In genomic region chr6:112732434-112732833, GRCm38 (mm10) we compare ENCODE assay signal across 17 mouse cellular contexts. TPM values are rescaled to one million over a fixed set of nuclear protein-coding genes. Genes with fewer than 3 reads are reported as not detected.
DNase-seq lines count a peak whose midpoint lies in the region; TF ChIP-seq lines count a peak whose summit lies in the region.
"Had no signal": no experiment of that assay in that cellular context is flagged by ENCODE, and none has a peak within 500 bp of the region (broad histone marks: within the 10 kb centered on the region; RNA-seq: fewer than 3 reads in every experiment).

No protein-coding gene starts in this region.

- TF ChIP-seq CTCF in cerebellum, adult 2 months (IDR thresholded peaks at IDR 0.05; ENCODE audit: borderline replicate concordance, insufficient read depth, low read depth, low read length): peak; percentile 33; the same call in 1 of the 2 replicates
- peak; percentile 33 for TF ChIP-seq CTCF in left cerebral cortex, adult 2 months (IDR thresholded peaks at IDR 0.05)

- no peak for DNase-seq in cerebellum, adult 2 months
- DNase-seq in cerebellum, postnatal 10 days: no peak
- no peak for DNase-seq in left cerebral cortex, adult 2 months (ENCODE audit: extremely low spot score in 1 of 2, low spot score in 2 of 2)
- DNase-seq in left cerebral cortex, adult 8-10 months (ENCODE audit: low spot score in 2 of 2): no peak
- DNase-seq in A20 (ENCODE audit: low read depth, low spot score): peak; percentile 14
- DNase-seq in ZHBTc4 (ENCODE audit: low read depth, low spot score): peak; percentile 37
- DNase-seq in adrenal gland, postnatal 25 days: no peak
- DNase-seq in left cerebral cortex, adult 11 months (ENCODE audit: low spot score): no peak
- DNase-seq: cerebellum, adult 18-20 months; kidney, adult 18-20 months; retina, postnatal 1 day; thymus, postnatal 36 days had no signal

- TF ChIP-seq POLR2A in cerebellum, adult 2 months (IDR thresholded peaks at IDR 0.05; ENCODE audit: borderline replicate concordance, insufficient read depth, low read length): no peak

- intact Hi-C loops in left cerebral cortex, adult 2 months (cut with DNase I): no loop called here

- no peaks in the 10 kb centered on the region for H3K27me3 ChIP-seq in cerebellum, adult 2 months (ENCODE audit: control insufficient read depth, insufficient read depth, low read length)
- H3K27me3 ChIP-seq: hindbrain, embryonic 13.5 days; limb, embryonic 12.5 days; stomach, embryonic 15.5 days had no signal

- H3K4me1 ChIP-seq in cerebellum, adult 2 months (ENCODE audit: control insufficient read depth, insufficient read depth, low read length): peaks cover 5% of the 10 kb centered on the region; the same call in 1 of the 2 replicates

- WGBS in cerebellum, adult 2 months: 96% methylated on average over 3 of the region's 3 CpGs

- no peak overlapping the region for H3K4me3 ChIP-seq in cerebellum, adult 2 months (replicated peaks; ENCODE audit: insufficient read depth, low read depth, low read length)
- no peak overlapping the region for H3K4me3 ChIP-seq in left cerebral cortex, adult 2 months
- H3K4me3 ChIP-seq: forebrain, embryonic 10.5 days; hindbrain, embryonic 13.5 days; limb, embryonic 12.5 days; myocyte; stomach, embryonic 15.5 days had no signal

- H3K27ac ChIP-seq in cerebellum, adult 2 months (ENCODE audit: insufficient read depth, low read length): no peak overlapping the region
- no peak overlapping the region for H3K27ac ChIP-seq in left cerebral cortex, adult 2 months
- H3K27ac ChIP-seq: forebrain, embryonic 10.5 days; hindbrain, embryonic 13.5 days; limb, embryonic 12.5 days; stomach, embryonic 15.5 days had no signal

RNA-seq across cellular contexts. Expression of gene Rad18, which starts 35.9 kb away (rescaled TPM):
- 3.2 and 3.3 TPM in 2 replicates for polyA plus RNA-seq in cerebellum, adult 2 months (2012; rRNA removed)
- 1 to 10 TPM; 7.2 TPM for total RNA-seq in left cerebral cortex, adult 2 months (2021)
- total RNA-seq in left cerebral cortex, adult 8-10 months (2022): 1 to 10 TPM; 7.8 to 9.8 (median 8.4) TPM
- total RNA-seq in adrenal gland, postnatal 25 days (2021): 10.7 and 11.2 TPM in 2 replicates

Comparison
In these comparisons a context has a peak if more than half of its experiments do, and no peak if none do; other contexts are left out.
1. DNase-seq: peak in A20 (single experiment) and ZHBTc4 (single experiment); none in cerebellum, adult 2 months (0 of 2), cerebellum, postnatal 10 days (0 of 2), left cerebral cortex, adult 2 months (0 of 2), left cerebral cortex, adult 8-10 months (0 of 2), adrenal gland, postnatal 25 days (single experiment) and left cerebral cortex, adult 11 months (single experiment).